Mouse (Mus musculus) spleen, postnatal 36 days (tissue): Measurements from ENCODE around the gene Kcnk15.

ENCODE experiments used
- DNase-seq, 2 experiments: peaks; one replicate each; pipeline ENCODE4 v3.0.0; 2022; ENCODE audit warnings: low spot score in 2 of 2, mixed read lengths in 1 of 2

Kcnk15 gene

DNA sequence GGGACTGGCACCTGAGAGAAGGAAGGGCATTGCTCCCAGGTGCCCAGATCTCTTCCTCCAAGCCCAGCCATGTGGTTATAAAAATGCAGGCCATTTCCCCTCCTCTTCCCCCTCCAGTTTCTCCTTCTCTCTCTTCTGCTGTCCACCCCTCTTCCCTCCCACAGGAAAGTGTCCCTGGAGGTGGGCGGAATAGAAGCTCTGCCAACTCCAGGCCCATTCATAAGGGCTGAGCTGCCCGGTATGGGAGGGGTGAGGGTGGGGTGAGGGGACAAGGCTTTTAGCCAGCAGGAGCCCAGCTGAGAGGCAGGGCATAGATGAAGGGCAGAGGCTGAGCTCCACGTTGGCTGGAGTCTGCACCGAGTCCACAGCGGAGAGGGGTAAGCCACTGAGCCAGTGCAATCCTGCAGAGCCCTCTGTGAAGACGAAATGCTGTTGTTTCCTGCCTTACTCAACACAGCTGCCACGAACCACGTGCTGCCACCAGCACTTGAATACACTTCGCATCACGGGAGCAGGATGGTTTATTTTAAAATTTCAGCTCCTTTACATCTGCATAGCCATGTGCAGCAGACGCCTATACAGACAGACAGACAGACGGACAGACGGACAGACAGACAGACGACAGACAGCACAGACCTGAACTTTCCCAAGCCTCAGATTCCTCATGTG, 23.5 kb downstream of the Kcnk15 start:
- no peak for DNase-seq

DNA sequence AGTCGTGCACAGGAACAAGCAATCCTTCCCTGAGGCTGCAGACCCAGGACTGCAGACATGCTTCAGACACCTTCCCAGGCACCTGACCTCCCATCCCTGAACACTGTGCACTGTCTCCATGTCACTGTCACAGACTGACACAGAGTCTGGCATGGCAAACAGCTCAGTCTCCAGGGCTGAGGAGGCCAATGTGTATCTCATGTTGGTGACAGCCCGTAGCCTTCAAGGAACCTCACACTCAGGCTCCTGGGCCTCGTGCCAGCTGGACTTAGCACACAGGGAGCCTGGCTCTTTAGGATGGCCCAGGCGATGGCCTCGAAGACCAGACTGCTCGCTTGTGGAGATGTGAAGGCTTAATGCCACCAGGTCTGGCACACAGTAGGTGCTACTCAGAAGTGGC, 27.4 kb downstream of the Kcnk15 start:
- no peak for DNase-seq

DNA sequence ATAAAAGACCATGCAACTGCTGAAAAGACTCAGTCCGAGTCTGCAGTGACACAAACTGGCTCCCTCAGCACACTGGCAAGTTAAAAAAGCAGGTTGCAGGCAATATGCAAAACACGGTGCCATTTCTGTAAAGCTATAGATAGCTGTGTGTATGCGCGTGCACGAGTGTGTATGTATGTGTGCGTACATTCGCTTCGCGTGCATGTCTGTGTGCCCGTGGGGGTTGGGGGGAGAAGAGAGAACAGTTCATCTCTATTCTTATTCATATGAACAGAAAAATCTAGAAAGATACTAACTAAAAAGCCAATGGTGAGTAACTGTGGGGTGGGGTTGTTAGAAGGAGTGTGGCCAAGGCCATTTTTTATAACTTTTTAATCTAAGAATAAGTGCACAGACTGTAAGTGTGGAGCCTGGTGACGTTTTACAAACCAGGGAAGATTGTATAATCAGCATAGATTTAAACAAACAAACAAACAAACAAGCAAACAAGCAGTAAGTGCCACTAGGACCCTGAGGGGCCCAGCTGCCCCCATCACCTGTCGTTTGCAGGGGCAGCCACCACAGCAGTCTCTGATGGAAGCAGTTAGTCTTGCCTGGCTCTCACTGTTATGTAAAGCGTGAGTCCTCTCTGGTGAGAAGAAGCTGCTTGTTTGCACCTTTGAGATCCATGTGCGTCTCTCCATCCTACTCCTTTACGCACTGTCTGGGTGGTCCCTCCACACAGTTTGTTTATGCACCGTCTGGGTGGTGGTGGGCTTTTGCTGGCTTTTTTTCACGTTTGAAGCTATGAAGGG, 29.6 kb downstream of the Kcnk15 start:
- no peak for DNase-seq

DNA sequence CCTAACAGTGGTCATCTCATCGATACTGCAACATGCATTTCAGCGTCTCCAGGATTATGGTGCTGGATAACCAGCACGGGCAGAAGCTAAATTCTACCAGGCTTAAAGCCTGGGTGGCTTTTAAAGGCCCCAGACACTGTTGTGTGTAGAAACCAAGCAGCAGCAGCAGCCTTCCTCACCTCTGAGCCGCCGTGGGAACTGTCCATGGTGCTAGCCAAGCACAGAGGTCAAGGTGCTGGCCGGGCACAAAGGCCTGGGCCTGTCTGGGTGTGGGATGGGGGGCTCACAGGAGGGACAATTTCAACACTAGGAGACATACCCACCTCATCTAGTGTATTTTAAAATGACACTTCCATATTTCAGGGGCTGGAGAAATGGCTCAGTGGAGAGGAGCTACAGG, 36.0 kb downstream of the Kcnk15 start:
- no peak for DNase-seq

DNA sequence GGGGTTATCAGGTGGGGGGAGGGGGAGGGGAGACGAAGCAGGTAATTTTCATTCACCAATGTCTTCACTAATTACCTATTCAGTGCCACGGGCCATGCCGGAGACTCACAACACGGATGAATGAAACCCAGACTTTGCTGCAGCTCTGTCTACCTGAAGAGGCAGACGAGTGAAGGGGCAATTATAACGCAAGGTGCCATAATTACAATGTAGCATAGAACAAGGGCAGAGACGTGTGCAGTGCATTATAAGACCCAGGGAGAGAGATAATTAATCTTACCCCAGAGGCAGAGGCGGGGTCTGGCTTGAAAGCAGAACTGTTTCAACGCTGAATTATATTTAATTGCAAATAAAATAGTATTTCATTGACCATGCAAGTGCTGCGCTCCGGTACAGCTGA, 37.1 kb downstream of the Kcnk15 start:
- DNase-seq = no peak

DNA sequence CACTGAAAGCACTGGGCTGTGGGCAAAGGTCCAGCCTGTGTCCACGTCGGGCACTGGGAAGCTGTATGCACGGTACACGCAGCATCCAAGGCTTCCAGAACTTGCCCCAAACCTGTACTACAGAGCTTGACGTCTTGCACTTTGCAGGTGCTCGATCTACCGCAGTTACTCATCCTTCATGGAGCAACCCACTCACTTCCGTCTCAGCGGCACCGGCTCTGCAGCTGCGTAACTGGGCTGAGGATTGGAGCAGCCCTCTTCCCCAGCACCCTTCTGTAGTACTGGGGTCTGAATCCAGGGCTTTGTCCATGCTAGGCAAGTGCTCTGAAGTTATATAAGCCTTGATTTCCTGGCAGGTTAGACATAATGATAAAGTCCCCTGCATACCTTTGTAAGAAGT, 37.8 kb downstream of the Kcnk15 start:
- DNase-seq = no peak

DNA sequence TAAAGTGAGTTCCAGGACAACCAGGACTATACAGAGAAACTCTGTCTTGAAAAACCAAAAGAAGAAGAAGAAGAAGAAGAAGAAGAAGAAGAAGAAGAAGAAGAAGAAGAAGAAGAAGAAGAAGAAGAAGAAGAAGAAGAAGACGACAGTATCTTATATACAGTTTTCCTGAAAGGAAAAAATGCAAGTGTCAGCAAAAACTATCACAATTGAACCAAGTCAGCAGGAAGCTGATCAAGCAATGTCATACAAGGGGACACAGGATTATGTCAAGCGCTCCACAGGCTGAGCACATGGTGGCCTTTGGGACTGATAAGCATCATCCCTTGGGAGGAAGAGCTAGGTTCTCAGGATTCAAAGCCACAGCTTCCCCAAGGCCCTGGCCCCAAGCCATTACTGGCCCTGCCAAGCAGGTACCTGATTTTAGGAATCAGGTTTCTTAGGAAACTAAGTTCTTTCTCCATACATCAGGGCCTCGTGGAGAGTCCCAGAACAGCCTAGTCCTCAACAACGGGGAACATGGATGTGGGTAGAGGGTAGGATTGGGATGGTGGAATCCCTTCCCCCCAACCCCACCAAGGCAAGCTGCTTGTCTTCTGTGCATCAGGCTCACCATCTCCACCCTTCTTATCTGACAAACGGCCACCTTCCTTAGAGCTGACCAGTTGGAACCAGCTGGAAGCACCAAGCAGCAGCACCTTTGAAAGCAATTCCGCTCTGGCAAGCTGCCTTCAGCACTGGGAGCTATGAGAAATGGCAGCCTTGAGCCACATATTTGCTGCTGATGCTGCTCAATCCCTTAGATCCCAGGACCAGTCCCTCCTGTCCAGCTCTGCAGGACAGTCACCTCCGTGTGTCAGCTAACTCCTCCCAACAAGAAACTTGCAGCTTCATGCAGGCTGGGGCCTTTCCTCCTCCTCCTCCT, 40.3 kb downstream of the Kcnk15 start:
- DNase-seq = no peak

DNA sequence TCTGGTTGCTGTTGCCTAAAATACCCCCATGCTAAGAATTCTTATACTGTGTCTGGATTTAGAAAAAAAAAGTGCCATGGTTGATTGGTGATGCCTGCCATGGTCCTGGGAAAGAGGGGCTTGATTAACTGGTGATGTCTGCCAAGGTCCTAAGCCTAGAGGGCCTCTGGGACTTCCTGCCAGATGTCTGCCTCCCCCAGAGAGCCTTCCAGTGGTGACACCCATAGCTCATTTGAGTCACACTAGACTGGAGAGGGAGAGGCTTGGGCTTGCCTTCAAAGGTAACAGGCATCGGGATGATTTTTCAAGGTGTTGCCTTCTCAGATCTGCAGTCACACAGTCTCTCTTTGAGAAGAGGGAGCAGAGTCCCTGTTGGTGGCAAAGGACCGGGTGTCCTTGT, 41.7 kb downstream of the Kcnk15 start:
- no peak for DNase-seq

DNA sequence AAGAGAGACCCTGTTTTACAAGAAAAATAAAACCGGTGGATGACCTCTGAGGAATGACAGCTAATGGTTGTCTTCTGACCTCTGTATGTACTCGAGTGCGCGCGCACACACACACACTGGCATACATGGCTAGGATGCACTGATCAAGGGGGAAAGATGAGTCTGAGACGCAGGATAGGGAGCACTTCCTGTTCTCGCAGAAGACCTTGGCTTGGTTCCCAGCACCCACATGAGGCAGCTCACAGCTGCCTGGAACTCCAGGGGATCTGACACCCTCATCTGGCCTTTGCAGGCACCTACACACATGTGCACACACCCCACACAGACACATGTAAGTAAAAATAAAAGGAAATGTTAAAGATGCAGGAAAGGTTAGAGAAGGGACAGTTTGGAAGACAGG, 43.6 kb downstream of the Kcnk15 start:
- no peak for DNase-seq

DNA sequence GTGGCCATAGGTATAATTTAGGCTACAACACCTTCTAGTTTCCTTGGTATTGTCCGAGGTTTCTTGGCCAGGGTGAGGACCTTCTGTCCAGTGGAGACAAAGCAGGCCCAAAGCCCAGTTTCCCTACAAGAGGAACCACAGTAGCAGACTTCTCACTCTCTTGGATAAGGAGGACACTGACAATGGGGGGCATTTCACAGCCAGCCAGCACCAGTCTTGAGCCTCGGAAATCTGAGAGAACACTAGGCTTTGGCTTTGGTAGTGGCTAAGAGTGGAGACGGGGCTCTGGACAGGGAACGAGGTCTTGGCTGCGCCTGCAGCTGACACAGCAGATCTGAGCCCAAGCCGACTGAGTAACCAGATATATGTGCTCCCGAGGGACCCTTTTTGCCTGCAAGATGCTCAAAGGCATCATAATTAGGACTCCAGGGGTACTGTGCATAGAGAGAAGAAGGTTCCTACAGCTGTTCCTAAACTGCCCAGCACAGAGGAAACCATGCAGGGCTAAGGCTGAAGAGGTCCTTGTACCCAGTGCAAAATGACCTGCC, 44.6 kb downstream of the Kcnk15 start:
- no peak for DNase-seq

DNA sequence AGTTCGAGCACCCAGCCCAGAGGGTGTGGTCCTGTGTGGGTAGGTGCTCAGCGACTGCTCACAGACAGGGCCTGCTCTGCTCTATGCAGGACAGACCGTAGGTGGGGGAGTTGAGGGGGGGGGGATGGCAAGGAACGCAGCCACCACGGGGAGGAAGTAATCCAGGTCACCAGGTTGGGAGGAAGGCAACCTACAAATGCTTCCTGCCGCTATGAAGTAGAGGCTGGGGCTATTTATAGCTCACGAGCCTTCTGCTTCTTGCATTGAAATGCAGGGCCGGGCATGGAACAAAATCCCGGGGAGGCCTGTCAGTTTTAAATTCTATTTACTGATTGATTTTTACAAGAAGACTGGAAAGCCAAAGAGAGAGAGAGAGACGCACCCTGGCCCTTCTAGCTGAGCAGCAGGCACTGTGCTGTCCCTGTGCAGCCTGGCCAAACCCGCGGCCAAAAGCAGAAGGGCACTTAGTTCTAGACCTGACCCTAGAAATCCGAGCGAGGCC, 46.5 kb downstream of the Kcnk15 start:
- no peak for DNase-seq

DNA sequence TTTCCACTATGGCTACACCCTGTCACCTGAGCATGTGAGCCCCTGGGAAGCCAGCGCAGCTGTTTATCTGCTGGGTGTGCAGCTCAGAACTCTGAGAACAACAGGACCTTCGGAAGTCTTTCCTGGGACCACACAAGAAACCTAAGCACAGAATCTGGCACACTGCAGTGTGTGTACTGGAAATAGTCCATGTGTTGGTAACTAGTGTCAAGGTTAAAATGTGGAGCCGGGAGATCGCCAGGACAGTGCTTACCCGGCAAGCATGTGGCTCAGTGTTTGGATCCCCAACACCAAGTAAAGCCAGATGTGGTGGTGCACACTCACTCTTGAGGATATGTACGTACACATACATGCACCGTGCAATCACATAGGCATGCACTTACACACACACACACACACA, 47.6 kb downstream of the Kcnk15 start:
- DNase-seq = no peak

DNA sequence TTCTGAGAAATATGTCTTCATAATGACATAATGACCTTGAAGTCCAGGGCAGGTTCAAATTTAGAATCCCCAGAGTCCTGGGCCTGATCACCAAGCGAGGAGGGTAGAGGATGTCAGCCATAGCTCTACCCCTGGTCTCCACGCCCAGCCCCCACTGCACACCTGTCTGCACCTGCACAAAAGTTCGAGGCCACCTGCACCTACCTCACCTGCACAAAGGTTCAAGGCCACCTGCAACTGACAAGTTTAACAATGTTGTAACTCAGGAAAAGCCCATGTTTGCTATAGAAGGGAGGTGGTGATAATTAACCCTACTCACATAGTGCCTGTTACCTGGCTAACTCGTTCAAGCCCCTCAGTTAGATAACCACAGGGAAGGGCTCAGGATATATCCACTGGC, 49.0 kb downstream of the Kcnk15 start:
- DNase-seq = no peak

DNA sequence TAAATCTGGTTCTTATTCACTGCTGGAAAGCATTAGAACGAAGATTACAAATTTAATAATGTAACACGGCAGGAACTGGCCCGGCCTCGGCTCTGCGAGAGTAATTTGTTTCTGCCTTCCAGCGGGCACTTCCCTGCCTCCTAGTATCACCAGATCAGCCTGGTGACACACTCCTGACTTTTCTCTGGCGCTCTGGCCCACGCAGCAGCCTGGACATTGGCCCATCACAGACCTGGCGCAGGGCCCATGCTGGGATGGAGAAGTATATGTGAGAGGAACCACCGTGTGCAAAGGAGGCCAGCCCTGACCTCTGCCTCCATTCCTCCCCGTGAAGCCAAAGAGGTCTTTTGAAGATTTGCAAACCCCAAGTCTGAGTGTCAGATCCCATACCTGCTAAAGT, 50.0 kb downstream of the Kcnk15 start:
- DNase-seq = no peak

DNA sequence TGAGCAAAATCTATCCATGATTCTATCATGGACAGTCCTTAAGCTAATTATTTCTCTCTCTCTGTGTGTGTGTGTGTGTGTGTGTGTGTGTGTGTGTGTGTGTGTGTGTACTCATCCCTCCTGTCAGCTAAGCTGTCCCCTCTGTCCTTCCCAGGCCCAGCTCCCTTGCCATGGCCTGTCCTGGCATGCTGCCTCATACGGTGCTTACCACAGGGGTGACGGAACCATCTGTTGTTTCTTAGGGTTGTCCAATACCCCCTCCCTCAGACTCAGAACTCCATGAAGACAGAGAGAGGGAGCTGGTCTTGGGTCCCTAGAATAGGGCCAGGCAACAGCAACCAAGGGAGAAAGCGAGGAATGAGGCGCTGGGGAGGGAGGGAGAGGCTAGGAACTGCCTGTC, 50.9 kb downstream of the Kcnk15 start:
- no peak for DNase-seq

DNA sequence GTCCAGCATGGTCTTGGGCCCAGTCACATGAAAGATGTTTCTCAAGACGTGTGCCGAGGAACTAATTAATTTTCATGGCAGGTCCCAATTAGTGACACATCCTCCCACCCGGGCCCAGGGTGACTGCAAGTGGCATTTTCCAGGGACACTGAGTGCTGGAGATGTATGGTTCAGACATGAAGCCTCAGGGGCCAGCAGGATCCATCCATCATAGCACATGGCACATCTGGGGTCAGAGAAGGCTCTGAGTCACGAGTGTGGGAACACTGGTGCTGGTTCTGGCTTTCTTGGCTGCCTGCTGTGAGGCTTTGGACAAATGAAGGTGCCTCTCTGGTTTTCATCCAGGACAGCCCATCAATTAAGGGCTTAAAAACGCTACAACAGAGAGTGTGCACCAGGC, 53.7 kb downstream of the Kcnk15 start:
- no peak for DNase-seq
